Mouse (Mus musculus) brain, adult 2 months (tissue): ENCODE measurements around the gene Agxt2.

Experiments used
- DNase-seq: peaks from one replicate; pipeline ENCODE4 v3.0.0; 2011; ENCODE audit warnings: low read depth, low spot score

Gene Agxt2

DNA sequence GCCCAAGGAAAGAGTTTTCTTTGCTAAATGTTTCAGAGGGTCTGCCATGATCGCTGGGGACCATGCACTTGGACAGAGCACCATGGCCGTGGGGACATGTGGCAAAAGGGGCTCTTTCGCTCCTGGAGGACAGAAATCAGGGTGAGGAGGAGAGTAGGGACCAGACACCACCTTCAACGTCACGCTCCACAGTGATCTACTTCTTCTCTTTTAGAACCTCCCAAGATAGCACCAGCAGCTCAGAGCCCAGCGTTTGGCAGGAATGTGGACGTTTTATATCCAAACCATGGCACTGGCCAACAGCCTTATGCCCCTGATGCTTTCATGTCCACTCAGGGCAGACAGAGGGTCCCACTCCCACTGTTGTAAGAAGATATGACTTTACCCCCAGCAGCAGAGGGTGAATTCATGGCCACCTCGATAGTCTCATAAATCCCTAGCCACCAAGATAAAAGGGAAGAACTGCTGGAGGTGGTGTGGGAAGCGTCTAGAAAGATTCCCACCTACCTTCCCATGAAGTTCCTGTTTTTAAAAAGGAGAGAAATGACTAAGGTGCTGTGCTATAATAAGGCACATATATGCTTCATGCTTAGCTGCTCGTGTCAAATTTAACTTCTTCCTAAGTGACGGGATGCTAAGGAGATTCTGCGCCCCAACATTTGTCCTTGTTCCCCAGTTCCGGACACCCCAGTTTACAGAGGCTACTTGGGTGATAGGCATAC, 68.4 kb downstream of the Agxt2 start:
- peak; percentile 61 for DNase-seq

- DNase-seq = peak; percentile 46
Measured at GRCm38 (mm10) chr15:10436893-10437292, 78.6 kb downstream of the Agxt2 start.

DNA sequence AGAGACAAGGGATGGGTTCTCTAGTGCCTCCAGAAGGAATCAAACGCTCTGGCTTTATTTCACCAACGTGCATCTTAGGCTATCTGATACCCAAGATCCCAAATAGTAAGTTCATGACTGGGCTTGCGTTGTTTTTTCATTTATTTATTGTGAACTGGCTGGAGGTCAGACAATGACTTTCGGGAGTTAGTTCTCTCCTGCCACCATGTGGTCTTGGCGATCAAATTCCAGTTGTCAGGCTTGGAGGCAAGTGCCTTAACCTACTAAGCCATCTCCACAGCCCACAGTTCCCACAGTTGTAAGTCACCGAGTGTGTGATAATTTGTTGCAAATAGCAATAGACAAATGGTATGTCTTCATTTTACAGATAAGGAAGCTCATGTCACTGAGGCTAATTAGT, 81.6 kb downstream of the Agxt2 start:
- peak; percentile 42 for DNase-seq

DNA sequence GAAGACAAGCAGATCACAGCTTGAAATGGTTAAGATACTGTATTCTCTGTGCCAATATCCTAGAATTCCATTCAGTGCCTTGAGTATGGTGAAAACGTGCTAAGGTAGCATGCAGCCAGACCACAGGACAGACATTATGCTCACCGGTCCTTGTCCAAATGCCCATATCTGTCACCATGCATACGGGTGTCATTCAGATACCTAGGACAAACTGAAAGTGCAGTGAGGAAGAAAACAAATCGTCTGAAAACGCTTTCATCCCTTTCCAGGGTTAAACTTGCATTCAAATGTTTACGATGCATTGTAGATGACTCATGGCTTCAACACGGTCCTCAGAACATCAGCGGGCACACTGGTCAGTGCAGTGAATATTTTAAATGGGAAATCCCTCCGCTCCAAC, 83.2 kb downstream of the Agxt2 start:
- no peak for DNase-seq

GRCm38 (mm10) chr15:10442275-10442674, 83.9 kb downstream of the Agxt2 start:
- peak; percentile 53 for DNase-seq

GRCm38 (mm10) chr15:10447102-10447501, 88.8 kb downstream of the Agxt2 start:
- DNase-seq = no peak
